Mouse (Mus musculus) urinary bladder, adult 18-20 months (tissue): ENCODE data around the gene Gm28051.

Source experiments
- DNase-seq, 2 experiments: peaks; one replicate each; pipeline ENCODE4 v3.0.0; 2022; ENCODE audit warnings: low spot score in 2 of 2, mixed read lengths in 2 of 2

Gene Gm28051

GRCm38 (mm10) chr12:102757689-102758402 is at the start of gene Gm28051, which contains the start of the genes Gon7 and Ubr7:
Gene Gm28051, minus strand, starts transcription at chr12:102757765.
Gene Gon7, minus strand, starts transcription at chr12:102757803.
Gene Ubr7, plus strand, starts transcription at chr12:102757967.
- DNase-seq = peak; percentile 95 to 96

GRCm38 (mm10) chr12:102799528-102799927 is 42.0 kb upstream of the Gm28051 start:
- DNase-seq = no peak

- no peak for DNase-seq
These were observed 30.4 kb upstream of the Gm28051 start for GRCm38 (mm10) chr12:102787927-102788326.

GRCm38 (mm10) chr12:102785593-102785985 is 28.0 kb upstream of the Gm28051 start:
- no peak for DNase-seq

- no peak for DNase-seq
These were observed 27.5 kb upstream of the Gm28051 start for GRCm38 (mm10) chr12:102784899-102785592.

- no peak for DNase-seq
These were observed 25.3 kb upstream of the Gm28051 start for GRCm38 (mm10) chr12:102782841-102783240.

GRCm38 (mm10) chr12:102779452-102779851 is 21.9 kb upstream of the Gm28051 start:
- no peak for DNase-seq

GRCm38 (mm10) chr12:102778151-102778550 is 20.6 kb upstream of the Gm28051 start:
- DNase-seq = no peak

GRCm38 (mm10) chr12:102776035-102776434 is 18.5 kb upstream of the Gm28051 start:
- DNase-seq = no peak

- DNase-seq = no peak
These were observed 15.1 kb upstream of the Gm28051 start for GRCm38 (mm10) chr12:102772676-102773075.

GRCm38 (mm10) chr12:102771601-102772000 is 14.0 kb upstream of the Gm28051 start:
- DNase-seq = no peak

GRCm38 (mm10) chr12:102769000-102769399 is 11.4 kb upstream of the Gm28051 start:
- no peak for DNase-seq

- DNase-seq = no peak
These were observed 6.1 kb upstream of the Gm28051 start for GRCm38 (mm10) chr12:102763696-102764095.

GRCm38 (mm10) chr12:102761668-102762067 is 4.1 kb upstream of the Gm28051 start:
- no peak for DNase-seq

- DNase-seq = peak in 1 of 2 experiments; percentile 8
These were observed 1.4 kb upstream of the Gm28051 start for GRCm38 (mm10) chr12:102758936-102759335.

- no peak for DNase-seq
These were observed 815 bp upstream of the Gm28051 start, which contains the start of gene Gm20604 for GRCm38 (mm10) chr12:102758403-102758756. Gene Gm20604, minus strand, starts transcription at chr12:102758672.

- DNase-seq = no peak
These were observed 393 bp downstream of the Gm28051 start for GRCm38 (mm10) chr12:102757055-102757688.

- DNase-seq = no peak
These were observed 1.3 kb downstream of the Gm28051 start for GRCm38 (mm10) chr12:102756304-102756703.

GRCm38 (mm10) chr12:102748256-102748655 is 9.3 kb downstream of the Gm28051 start:
- DNase-seq = no peak

- DNase-seq = no peak
These were observed 12.7 kb downstream of the Gm28051 start for GRCm38 (mm10) chr12:102744839-102745238.

- DNase-seq = peak; percentile 79 to 86
These were observed 13.7 kb downstream of the Gm28051 start, which contains the start of the genes Moap1 and Tmem251 for GRCm38 (mm10) chr12:102743589-102744574. Gene Moap1, minus strand, starts transcription at chr12:102743661. Gene Tmem251, plus strand, starts transcription at chr12:102743762.
